ENCODE assay signal across 7 mouse cellular contexts in genomic region chr15:102167620-102168021, GRCm38 (mm10). TPM values are rescaled to one million over a fixed set of nuclear protein-coding genes. Genes with fewer than 3 reads are reported as not detected.
A peak's percentile ranks its signal among the peaks of the same experiment; 100 is the strongest.
DNase-seq lines count a peak whose midpoint lies in the region; ATAC-seq and TF ChIP-seq lines count a peak whose summit lies in the region.

No protein-coding gene starts in this region.

- no peaks in the 10 kb centered on the region; the same call in 1 of the 2 replicates for H3K36me3 ChIP-seq in intestine, postnatal 0 days (ENCODE audit: control insufficient read depth, insufficient read depth)
- H3K36me3 ChIP-seq in stomach, embryonic 14.5 days (ENCODE audit: control insufficient read depth, insufficient read depth, low read length): no peaks in the 10 kb centered on the region

- no peak overlapping the region for H3K4me2 ChIP-seq in intestine, postnatal 0 days (replicated peaks; ENCODE audit: low read depth)
- no peak overlapping the region for H3K4me2 ChIP-seq in stomach, embryonic 14.5 days (replicated peaks; ENCODE audit: low read depth, low read length)

- no peak overlapping the region for H3K27ac ChIP-seq in intestine, postnatal 0 days (ENCODE audit: low read depth, low read length)
- peak overlapping the region; percentile 64; the same call in 1 of the 2 replicates for H3K27ac ChIP-seq in stomach, embryonic 14.5 days (ENCODE audit: low read length)

- H3K9ac ChIP-seq in intestine, postnatal 0 days (ENCODE audit: low read depth, low read length): no peak overlapping the region
- no peak overlapping the region for H3K9ac ChIP-seq in stomach, embryonic 14.5 days (replicated peaks; ENCODE audit: low read depth, low read length)

- H3K27me3 ChIP-seq in intestine, postnatal 0 days (replicated peaks; ENCODE audit: control insufficient read depth, insufficient read depth, low read length): no peaks in the 10 kb centered on the region
- no peaks in the 10 kb centered on the region for H3K27me3 ChIP-seq in stomach, embryonic 14.5 days (ENCODE audit: control insufficient read depth, insufficient read depth, low read length)

- TF ChIP-seq CTCF in intestine, postnatal 0 days (IDR thresholded peaks at IDR 0.05; ENCODE audit: low read depth): no peak

- peak; percentile 25; the same call in 1 of the 2 replicates for ATAC-seq in intestine, postnatal 0 days
- ATAC-seq in stomach, embryonic 14.5 days (ENCODE audit: insufficient number of reproducible peaks, insufficient read depth, low FRiP score, low read depth): peak; percentile 70; the same call in 1 of the 2 replicates

- WGBS in intestine, postnatal 0 days: 54% methylated on average over 6 of the region's 6 CpGs
- WGBS in stomach, embryonic 14.5 days: 18% methylated on average over 6 of the region's 6 CpGs

- H3K9me3 ChIP-seq in intestine, postnatal 0 days (ENCODE audit: control insufficient read depth): no peaks in the 10 kb centered on the region
- no peaks in the 10 kb centered on the region for H3K9me3 ChIP-seq in stomach, embryonic 14.5 days (ENCODE audit: control insufficient read depth, low read depth, low read length)

- DNase-seq in kidney, postnatal 10 days: peak; percentile 37
- DNase-seq in kidney, adult 9 months: no peak
- peak; percentile 61 to 70 for DNase-seq in adrenal gland, postnatal 36 days
- no peak for DNase-seq in right cerebral cortex, postnatal 25 days
- DNase-seq in right cerebral cortex, postnatal 36 days (ENCODE audit: low spot score in 2 of 2): no peak

- H3K4me1 ChIP-seq in intestine, postnatal 0 days (replicated peaks; ENCODE audit: control insufficient read depth, insufficient read depth, low read length): no peaks in the 10 kb centered on the region
- H3K4me1 ChIP-seq in stomach, embryonic 14.5 days (ENCODE audit: control insufficient read depth, insufficient read depth, low read length): peaks cover 15% of the 10 kb centered on the region; the same call in 1 of the 2 replicates

- no peak overlapping the region for H3K4me3 ChIP-seq in intestine, postnatal 0 days (ENCODE audit: low read depth, low read length)
- no peak overlapping the region for H3K4me3 ChIP-seq in stomach, embryonic 14.5 days (ENCODE audit: low read depth, low read length)

RNA-seq across cellular contexts. Expression of gene Soat2, which starts 17.3 kb away (rescaled TPM):
- total RNA-seq in adrenal gland, postnatal 36 days (2021): under 1 TPM; 0.40 to 0.49 TPM
- 52.7 and 56.7 TPM in 2 replicates for polyA plus RNA-seq in intestine, postnatal 0 days (2015; fragmentation: Nextera tagmentation; extraction: Ambion mirVana)
- polyA plus RNA-seq in stomach, embryonic 14.5 days (2014; fragmentation: Nextera tagmentation; extraction: Ambion mirVana): 2.1 and 2.2 TPM in 2 replicates

RNA-seq across cellular contexts. Expression of gene Igfbp6, which starts 23.5 kb away (rescaled TPM):
- 10 to 100 TPM; 43.4 to 51.3 TPM for total RNA-seq in adrenal gland, postnatal 36 days (2021)
- 27.8 and 29.1 TPM in 2 replicates for polyA plus RNA-seq in intestine, postnatal 0 days (2015; fragmentation: Nextera tagmentation; extraction: Ambion mirVana)
- 12.4 and 13.1 TPM in 2 replicates for polyA plus RNA-seq in stomach, embryonic 14.5 days (2014; fragmentation: Nextera tagmentation; extraction: Ambion mirVana)

RNA-seq across cellular contexts. Expression of gene Spryd3, which starts 31.6 kb away (rescaled TPM):
- total RNA-seq in adrenal gland, postnatal 36 days (2021): 10 to 100 TPM; 34.4 to 42.4 TPM
- 26.3 and 26.7 TPM in 2 replicates for polyA plus RNA-seq in intestine, postnatal 0 days (2015; fragmentation: Nextera tagmentation; extraction: Ambion mirVana)
- 15.2 and 16.7 TPM in 2 replicates for polyA plus RNA-seq in stomach, embryonic 14.5 days (2014; fragmentation: Nextera tagmentation; extraction: Ambion mirVana)

RNA-seq across cellular contexts. Expression of gene Zfp740, which starts 35.4 kb away (rescaled TPM):
- 10 to 100 TPM; 52.6 to 66.7 TPM for total RNA-seq in adrenal gland, postnatal 36 days (2021)
- 14.1 and 16.0 TPM in 2 replicates for polyA plus RNA-seq in intestine, postnatal 0 days (2015; fragmentation: Nextera tagmentation; extraction: Ambion mirVana)
- polyA plus RNA-seq in stomach, embryonic 14.5 days (2014; fragmentation: Nextera tagmentation; extraction: Ambion mirVana): 52.0 and 54.0 TPM in 2 replicates

RNA-seq across cellular contexts. Expression of gene Csad, which starts 36.9 kb away (rescaled TPM):
- 10 to 100 TPM; 79.0 to 83.7 TPM for total RNA-seq in adrenal gland, postnatal 36 days (2021)
- polyA plus RNA-seq in intestine, postnatal 0 days (2015; fragmentation: Nextera tagmentation; extraction: Ambion mirVana): 22.8 and 26.8 TPM in 2 replicates
- 60.5 and 63.9 TPM in 2 replicates for polyA plus RNA-seq in stomach, embryonic 14.5 days (2014; fragmentation: Nextera tagmentation; extraction: Ambion mirVana)

Comparison
In these comparisons a context has a peak if more than half of its experiments do, and no peak if none do; other contexts are left out.
1. DNase-seq: peak in kidney, postnatal 10 days (single experiment) and adrenal gland, postnatal 36 days (2 of 2); none in kidney, adult 9 months (single experiment), right cerebral cortex, postnatal 25 days (single experiment) and right cerebral cortex, postnatal 36 days (0 of 2).
2. RNA of gene Soat2, which starts 17.3 kb away (polyA plus RNA-seq): 52.7 to 56.7 TPM in intestine, postnatal 0 days; 2.1 to 2.2 TPM in stomach, embryonic 14.5 days; every median in the first group is over 10 times any median in the second.